Mouse (Mus musculus) spleen, adult 18-20 months (tissue): ENCODE data around the gene Sebox.
A peak's percentile ranks its signal among the peaks of the same experiment; 100 is the strongest.

Experiments used
- DNase-seq, 2 experiments: peaks; one replicate each; pipeline ENCODE4 v3.0.0; 2022; ENCODE audit warnings: mixed read lengths in 2 of 2

Gene Sebox

DNA sequence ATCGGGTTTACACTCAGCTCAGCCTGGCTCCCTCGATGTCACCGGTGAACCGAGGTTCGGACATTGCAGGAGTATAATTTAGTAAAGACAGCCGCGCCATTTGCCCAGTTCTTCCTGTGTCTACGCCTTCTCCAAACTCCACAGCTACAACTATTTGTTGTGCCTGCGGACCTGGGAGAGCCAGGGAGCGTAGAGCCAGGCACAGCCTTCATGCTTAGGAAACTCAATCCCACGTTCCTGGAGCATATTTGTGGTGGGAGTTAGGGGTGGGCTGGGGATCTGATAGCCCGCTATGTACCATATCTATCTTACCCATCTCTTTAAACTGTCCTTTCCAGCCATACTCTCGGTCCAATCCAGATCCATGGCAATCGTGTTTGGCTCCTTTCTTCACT is 33.4 kb downstream of the Sebox start:
- no peak for DNase-seq

DNA sequence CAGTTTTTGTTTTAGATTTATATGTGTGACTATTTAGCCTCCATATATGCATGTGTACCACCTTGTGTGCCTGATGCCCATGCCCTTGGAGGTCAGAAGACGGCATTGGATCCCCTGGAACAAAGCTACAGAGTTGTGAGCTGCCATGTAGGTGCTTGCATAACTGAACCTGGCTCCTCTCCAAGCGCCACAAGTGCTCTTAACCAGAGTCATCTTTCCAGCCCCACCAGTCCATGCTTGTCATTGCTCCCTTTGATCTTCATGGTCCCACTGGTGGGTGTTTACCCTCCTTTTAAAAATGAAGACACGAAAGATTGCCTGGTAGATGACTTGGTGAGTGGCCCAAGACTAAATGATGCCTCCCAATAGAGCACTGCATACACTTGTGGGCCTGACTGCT is 37.1 kb downstream of the Sebox start:
- DNase-seq: no peak

DNA sequence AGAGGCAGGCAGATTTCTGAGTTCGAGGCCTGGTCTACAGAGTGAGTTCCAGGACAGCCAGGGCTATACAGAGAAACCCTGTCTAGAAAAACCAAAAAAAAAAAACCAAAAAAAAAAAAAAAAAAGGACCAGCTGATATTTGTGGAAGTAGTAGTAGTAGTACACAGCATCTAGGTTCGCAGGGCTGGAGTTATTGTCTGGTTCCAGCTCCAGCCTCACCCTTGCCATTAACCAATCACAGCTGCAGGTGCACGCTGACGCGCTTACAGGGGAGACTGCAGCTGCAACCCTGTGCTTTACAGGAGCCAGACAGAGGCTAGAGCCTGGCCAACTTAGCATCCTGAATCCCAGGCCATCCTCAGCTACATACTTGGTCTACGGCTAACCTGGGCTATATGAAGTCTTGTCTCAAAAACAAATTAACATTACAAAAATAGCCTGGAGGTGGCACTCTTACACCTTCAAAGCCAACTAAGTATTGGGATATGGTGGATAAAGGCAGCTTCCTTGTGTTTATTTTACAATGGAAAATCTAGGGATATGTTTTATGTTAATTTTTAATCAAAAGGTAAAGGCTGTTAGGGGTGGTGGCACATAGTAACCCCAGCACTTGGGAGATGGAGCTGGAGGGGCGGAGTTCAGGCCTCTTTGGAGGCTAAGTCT is 41.3 kb downstream of the Sebox start:
- DNase-seq: no peak

DNA sequence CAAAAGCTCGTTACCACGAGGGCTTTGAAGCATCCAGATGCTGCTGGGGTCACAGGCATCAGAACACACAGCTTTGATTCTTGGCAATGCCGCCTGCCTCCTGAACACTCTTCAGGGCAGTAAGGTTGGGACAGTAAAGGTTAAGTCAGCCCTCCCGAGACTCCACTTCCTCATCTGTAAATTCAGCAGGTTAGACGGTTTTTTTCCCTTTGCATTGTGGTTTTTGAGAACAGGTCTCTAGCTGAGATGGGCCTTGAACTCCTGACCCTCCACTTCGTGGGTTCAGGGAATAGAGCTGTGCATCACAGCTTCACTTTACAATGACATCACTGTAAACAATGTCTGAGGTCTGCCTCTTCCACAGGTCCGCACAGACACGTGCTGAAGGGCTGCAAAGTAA is 41.9 kb downstream of the Sebox start:
- DNase-seq: no peak

DNA sequence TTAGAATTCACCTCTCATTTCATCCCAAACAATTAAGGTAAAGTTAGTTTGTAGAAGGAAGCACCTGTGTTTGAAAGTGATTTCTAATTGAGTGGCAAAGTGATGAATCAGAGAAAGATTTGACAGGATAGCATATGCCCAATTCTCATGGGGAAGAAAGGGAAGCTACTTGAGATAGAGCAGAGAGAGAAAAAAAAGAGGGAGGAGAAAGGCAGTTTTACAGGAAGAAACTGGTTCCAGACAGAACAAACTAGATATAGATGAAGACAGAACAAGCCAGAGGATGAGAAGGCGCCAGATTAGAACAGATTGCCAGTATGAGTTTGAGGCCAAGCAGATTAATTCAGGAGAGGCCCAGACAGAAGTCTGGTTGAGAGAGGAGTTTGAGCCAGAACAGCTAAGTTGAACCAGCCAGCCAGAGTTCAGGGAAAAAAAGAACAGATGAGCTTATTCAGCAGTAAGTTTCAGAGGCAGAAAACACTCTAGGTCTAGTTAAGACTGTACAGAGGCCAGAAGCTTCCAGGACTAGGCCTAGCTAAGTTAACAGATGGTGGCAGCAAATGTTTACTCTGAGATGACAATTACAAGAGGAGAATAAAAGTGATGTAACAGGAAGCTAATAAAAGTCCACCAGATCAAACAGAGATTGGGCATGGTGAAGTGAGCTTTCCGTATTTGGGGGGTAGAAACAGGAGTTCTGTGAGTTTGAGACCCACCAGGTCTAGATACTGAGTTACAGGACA is 44.6 kb downstream of the Sebox start:
- no peak for DNase-seq

DNA sequence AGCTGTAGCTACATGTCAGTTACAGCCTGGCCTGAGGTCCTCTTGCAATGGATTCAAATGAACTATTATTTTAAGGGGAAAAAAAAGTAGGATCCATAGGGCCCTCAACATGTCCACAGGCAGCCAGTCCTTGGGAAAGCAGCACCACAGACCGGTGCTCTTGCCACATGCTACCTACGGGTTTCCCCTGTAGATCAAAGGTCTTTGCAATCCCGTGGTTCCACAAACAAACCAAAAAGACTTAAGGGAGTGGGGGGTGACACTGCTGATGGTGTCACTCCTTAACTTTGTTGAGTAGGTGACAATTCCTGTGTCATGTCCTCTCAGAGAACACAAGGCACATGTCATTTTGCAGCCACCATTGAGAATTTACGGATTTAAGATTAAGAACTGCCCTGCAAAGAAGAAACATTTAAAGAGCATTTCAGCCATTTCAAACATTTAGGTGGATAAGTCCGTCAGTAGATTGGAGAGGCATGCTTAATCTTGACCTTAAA is 46.3 kb downstream of the Sebox start:
- DNase-seq: no peak

DNA sequence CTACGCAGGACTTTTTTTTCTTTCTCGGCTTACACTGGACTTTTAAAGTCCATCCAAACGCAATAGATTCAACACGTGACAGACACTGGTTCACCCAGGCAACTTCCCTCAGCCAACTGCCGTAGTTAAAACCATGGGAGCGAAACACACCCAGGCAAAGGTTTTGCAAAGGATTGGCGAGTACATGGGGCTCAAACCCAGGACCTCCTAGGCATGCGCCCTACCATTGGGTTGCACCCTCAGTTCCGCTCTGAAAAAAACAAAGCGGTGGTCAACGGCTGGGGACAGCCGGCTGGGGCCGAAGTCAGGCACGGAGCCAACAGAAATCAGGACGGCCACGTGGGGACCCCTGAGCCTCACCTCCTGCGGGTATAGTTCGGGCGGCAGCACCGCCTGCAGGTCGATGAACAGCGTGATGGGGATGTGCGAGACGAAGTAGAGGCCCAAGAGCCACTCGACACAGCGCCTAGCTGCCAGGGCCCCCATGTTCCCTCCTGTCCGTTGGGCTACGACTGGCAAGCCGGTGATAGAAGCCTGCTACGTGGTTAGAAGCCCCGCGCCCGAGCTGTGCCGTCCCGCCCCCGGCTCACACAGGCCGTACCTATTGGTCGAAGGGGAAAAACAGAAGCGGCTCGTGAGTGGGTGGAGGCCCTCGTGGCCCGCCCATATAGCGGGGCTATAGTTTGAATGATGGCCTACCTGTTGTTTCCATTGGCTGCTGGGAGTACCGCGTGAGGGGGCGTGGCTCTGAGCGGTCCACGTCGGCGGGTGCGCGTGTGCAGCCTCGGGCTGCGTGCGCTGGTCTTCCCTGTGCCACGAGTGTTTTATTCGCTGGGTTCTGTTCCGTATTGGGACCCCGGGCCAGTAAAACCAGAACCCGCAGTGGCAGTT is 47.2 kb downstream of the Sebox start, which contains the start of gene Tmem97:
TSS of gene Tmem97 (minus strand) at position 610 of the 891 bp plus-strand sequence.
- DNase-seq: peak; percentile 89 to 90

DNA sequence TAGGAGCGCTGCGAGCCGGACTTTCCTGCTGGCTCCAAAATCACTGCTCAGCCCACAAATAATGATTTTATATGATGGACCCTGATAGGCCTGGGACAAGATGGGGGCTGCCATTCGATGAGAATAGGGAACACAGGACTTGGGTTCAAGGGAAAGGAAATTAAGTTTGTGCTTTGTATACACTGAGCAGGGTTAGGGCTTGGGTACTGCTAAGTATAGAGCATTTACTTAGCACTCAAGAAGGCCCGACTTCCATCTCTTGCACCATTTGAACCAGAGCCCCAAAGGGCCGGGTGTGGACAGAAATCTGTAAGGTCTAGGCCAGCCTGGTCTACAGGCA is 47.8 kb downstream of the Sebox start:
- DNase-seq: no peak
